Mouse (Mus musculus): ENCODE data around the gene Fam219b.

Gene Fam219b

DNA sequence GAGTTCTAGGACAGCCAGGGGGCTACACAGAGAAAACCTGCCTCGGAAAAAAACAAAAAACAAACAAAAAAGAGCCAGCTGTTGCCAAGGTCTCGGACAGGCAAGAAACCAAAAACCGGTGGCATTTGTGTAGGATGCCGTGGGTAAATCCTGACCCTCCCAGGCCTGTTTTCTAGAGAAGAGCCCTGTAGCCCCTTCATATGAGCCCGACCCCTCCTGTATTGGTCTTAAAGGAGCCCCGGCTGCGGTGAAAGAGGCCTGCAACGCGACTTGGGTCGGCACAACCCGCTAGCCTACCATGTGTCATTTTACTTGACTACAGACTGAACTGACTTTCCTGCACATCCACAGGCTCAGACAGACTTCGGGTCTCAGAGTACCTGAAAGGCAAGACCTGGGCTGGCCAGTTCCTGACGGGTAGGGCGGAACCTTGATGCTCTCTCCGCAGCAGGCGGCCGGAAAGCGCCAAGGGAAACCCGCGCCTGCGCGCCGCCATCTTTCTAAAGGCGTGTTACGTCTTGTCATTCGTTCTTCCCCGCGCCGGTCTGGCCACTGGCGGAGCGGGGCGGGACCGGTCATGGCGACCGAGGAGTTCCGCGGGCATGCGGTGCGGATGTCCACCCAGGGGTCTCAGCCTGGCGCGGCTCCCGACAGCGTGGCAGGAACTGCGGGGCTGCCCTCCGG is at the start of gene Fam219b:
TSS of gene Fam219b (plus strand) at position 485 of the 684 bp plus-strand sequence.
- peak; percentile 92 for DNase-seq (ENCODE audit: low spot score in 2 of 2)

DNA sequence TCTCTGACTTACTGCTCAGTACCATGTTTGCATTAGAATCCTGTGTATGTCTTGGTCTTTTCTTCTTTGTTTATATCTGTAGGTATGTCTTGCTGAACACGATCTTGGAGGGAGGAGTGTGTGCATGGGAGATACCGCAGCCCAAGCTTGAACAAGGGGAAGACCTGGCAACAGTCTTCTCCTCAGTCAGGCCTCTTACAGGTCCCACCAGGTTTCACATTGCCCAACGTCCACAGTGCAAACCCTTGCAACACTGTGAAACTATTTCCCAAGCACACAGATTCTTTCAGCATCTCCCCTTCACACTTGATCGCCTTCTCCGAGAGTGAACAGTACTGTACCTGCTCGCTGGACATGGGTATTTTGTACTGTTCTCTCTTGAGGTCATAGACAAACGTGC is 49.5 kb upstream of the Fam219b start:
- DNase-seq (ENCODE audit: low spot score in 2 of 2), result no peak

DNA sequence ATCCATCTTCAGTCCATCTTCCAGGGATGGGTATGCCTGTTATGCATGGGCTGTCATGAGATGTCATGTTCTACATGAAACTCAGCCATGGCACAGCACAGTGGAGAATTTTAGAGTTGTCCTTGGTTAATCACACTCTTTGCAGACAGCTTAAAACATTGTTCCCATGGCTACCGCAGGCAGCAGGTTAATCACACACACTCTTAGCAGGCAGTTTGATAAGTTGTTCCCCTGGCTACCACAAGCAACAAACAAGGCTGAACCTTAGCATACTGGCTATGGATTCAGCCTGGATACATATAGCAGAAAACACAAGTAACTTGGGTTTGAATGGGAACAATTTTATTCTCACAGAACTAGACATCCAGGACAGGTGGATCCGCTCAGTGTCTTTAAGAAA is 43.8 kb upstream of the Fam219b start:
- no peak for DNase-seq (ENCODE audit: low spot score in 2 of 2)

DNA sequence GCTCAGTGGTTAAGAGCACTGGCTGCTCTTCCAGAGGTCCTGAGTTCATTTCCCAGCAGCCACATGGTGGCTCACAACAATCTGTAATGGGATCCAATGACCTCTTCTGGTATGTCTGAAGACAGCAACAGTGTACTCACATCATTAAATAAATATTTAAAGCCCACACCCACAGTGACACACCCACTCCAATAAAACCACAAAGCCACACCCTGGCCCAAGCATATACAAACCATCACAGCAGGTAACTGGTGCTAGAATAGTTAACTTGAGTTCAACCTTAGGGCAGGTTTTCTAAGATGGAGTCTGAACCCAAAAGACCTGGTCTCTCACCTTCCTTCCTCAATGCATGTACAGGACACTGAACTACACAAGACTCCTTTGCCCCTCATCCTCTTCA is 42.4 kb upstream of the Fam219b start:
- DNase-seq (ENCODE audit: low spot score in 2 of 2), result no peak

DNA sequence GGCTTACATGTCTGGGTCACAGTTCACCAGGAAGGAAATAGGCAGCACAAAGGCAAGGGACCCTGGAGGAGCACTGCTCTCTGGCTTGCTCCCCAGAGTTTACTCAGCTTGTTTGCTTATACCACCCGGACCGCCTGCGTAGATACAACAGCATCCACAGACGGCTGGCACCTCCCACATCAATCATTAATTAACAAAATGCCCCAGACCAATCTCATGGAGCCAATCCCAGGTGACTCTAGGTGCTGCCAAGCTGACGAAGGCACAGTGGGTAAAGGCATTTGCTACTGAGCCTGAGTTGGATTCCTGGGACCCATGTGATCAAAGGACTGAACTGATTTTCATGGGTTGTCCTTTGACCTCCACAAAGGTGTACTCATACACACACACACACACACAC is 40.1 kb upstream of the Fam219b start:
- no peak for DNase-seq (ENCODE audit: low spot score in 2 of 2)

DNA sequence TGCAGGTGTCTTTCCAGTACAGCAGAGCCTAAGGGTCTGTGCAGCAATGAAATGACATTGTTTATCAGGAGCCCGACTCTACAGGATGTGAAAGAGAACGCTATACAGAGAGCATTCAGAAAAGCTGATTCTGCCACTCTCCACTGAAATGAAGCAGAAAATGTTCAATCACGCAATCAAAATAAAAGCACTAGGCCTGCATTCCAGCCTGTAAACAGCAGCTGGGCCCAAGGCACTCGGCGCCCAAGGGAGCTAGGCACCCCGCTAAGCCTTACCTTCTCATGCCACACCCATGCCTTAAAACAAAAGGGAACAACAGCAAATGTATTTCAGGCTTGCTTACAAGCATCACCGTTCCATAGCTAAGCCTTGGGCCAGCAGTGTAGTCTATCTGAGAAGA is 38.8 kb upstream of the Fam219b start:
- DNase-seq (ENCODE audit: low spot score in 2 of 2), result no peak

DNA sequence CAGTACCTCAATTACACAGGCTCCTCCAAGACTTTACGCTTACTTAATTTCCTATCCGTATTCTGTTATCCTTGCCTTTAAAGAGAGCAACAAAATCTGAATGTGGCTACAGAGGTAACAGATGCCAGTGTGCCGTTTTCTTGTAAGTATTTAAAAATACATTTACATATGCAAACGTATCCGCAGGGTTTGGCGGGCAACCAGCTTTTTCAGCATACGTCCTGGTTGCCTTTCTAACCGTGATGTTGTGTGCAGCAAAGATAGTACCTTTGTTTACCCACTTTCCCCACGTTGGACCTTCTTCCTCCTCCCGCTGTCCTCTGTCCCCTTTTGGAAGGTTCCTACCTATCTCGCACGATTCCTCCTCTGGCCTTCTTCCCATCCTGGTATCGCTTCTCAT is 35.9 kb upstream of the Fam219b start:
- peak; percentile 49 to 59 for DNase-seq (ENCODE audit: low spot score in 2 of 2)

DNA sequence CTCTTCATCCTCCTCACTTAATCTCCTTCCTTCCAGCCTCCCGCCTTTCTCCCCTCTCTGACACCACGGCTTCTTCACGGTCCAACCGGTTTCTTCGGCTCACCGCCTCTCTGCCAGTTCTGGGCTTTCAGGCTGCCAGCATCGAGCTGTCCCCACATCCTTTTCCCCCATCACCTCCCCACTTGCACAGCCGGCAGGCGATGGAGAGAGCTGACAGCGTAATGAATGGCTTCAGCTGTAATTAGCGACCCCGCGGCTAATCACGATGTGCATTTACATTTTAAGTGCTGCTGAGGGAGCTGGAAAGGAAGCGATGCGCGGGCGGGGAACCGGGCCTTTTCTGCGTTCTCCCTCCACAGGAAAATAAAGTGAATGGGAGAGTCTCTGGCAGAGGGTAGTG is 35.5 kb upstream of the Fam219b start:
- peak; percentile 54 to 61 for DNase-seq (ENCODE audit: low spot score in 2 of 2)

DNA sequence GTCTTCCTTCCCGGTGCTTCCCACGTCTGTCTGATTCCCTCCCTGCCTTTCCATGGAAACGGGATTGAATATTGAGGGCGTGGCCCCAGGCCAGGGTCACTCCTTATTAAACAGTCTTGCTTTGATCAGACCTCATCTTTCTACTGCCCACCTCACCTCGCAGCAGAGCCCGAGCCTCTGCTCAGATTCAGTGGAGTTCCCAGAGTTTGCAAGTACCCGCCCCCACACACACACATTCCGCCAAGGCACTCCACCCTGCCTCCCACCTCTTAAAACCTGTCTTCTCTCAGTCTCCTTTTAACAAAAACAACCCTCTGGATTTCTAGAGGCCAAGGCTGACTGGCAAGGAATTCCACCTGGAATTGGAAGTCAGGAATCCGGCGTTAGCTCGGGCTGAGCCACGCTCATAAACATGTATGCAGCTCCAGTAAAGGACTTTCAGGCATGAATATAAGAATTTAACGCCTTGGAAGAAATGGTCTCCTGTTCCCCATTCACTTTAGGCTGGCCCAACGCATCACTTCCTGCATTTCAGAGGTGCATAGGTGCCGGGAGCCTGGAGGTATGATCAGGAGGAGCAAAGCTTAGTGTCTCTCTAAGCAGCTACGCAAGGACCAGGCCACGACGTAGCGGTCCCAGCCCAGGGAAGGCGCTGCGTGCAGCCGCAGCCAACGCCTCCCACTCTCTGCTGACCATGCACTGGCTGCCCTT is 34.3 kb upstream of the Fam219b start:
- DNase-seq (ENCODE audit: low spot score in 2 of 2), result peak; percentile 48 to 50

DNA sequence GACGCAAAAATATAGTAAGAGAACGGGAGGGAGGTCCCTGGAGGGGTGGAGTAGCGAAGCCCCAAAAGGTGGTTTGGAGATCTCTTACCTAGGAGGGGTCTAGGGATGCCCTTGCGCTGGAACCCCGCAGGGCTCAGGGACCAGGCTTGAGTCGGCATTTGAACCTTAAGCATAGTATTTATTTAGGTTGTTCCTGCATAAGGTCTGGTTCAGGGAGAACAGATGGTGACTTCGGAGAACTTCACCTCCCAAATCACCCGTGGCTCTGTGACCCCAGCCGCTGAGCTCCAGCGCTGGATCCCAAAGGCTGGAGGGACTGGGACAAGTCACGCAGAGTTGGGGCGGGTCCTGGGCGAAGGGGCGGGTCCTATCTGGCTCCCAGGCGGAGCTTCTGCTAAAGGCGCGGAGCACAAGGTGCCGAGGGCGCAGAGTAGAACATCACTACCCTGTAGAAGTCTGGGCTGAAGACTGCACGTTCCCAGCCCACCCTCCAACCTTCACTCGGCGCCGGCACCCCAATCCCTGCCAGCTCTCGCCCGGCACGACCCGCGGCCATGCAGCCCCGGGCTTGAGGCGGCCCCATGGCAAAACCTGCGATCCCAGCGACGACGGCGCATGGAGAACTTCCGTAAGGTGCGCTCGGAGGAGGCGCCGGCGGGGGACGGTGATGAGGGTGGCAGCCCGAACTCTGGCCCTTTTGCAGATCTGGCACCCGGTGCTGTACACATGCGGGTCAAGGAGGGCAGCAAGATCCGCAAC is 33.5 kb upstream of the Fam219b start, which contains the start of gene Rpp25:
TSS of gene Rpp25 (plus strand) at position 405 of the 759 bp plus-strand sequence.
- DNase-seq (ENCODE audit: low spot score in 2 of 2), result peak; percentile 38 to 55

DNA sequence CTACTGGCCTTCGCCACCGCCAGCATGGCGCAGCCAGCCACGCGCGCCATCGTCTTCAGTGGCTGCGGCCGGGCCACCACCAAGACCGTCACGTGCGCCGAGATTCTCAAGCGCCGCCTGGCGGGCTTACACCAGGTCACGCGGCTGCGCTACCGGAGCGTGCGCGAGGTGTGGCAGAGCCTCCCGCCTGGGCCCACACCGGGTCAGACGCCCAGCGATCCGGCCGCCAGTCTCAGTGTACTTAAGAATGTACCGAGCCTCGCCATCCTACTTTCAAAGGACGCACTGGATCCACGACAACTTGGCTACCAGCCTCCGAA is 33.0 kb upstream of the Fam219b start:
- DNase-seq (ENCODE audit: low spot score in 2 of 2), result peak; percentile 53 to 55

DNA sequence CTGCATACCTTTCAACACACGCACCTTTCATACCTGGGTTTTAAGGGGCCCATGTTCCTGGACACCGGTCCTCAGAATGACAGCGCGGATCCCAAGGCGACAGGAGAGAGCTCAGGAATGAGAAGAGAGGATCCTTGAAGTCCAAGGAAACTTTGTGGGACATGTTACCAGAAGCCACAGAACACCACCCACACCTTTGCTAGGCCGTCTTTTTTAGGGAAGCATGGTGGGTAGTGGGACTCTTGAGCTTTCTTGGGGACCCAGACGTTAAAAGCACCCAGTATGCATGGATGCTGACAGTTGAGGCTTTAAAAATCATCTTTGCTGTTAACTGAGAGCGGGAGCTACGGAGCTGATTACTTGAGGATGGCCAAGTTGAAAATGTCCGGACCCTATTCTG is 32.4 kb upstream of the Fam219b start:
- DNase-seq (ENCODE audit: low spot score in 2 of 2), result no peak

DNA sequence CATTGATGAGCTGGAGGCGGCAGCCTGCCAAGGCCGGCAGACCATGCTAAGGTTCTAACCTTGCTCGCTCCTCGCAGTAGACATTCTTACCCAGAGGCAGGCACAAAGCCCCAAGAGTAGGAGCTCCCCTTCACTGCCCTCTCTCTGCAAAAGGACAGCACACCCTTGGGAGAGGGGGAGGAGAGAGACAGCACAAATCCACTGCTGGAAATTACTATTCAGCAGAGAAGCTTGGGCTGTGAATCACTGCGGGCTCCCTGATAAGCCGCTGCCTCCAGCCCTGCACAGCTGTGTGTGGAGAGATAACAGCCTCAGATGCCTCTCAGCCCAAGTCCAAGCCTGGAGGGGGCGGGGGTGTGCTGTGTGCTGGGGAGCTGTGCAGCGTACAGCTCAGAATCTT is 31.6 kb upstream of the Fam219b start:
- peak; percentile 62 for DNase-seq (ENCODE audit: low spot score in 2 of 2)

DNA sequence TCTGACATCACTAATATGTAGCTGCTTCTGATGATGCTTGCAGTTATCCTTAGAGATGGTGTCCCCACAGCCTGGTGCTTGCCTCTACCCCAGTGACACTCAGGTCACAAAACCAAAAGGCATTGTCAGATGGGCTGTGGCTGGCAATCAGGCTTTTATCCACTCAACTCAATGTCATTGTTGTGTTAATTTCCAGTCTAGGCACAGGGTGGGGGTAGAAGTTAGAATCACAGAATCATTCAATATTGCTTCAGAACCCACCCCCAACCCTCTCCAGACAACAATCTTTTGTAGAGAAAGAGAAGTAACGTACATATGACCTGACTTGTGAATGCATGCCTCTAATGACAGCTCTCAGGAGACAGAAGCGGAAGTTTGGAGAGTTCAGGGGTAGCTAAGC is 26.8 kb upstream of the Fam219b start:
- DNase-seq (ENCODE audit: low spot score in 2 of 2), result no peak

DNA sequence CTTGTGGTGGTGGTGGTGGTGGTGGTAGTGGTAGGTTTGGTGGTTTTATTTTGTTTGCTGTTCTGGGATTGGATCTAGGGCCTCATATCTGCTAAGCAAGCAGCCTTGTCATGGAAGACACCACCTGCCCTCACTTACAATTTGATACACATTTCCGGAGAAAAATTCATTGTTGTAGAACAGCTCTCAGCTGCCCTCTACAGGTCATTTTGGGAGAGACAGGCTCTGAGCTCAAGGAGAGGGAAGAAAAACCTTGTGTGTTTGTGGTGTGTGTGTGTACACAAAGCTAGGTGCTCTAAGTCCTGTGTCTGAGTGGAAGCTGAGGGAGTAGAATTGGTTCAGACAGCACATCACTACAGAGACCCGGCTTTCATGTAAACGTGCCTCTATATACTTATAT is 20.2 kb upstream of the Fam219b start:
- peak; percentile 73 to 77 for DNase-seq (ENCODE audit: low spot score in 2 of 2)

DNA sequence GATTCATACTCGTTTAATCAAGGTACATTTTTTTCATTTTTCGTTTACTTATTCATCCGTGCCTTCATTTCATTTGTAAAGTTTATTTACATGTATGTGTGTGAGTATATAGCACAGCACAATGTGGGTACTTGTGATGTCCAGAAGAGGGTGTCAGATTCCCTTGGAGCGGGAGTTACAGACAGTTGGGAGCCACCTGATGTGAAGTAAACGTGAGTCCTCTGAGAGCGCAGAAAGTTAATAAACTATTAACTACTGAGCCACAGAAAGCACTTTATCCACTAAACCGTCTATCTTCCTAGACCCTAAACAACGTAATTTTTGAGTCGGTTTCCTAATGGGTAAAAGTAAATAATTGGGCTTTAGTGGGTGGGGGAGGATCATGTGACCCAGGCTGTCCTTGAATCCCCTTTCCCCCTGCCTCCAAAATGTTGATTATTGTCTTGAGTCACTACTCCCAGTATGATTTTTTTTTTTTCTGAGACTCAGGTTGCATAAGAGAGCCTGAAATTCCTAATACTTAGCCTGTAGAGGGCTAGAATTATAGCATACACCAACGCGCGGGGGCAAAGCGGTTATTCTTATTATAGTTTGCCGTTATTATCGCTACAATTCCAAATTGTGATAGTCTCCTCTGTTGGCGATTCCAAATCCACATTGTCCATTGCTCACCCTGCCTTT is 16.8 kb upstream of the Fam219b start:
- DNase-seq (ENCODE audit: low spot score in 2 of 2), result no peak

DNA sequence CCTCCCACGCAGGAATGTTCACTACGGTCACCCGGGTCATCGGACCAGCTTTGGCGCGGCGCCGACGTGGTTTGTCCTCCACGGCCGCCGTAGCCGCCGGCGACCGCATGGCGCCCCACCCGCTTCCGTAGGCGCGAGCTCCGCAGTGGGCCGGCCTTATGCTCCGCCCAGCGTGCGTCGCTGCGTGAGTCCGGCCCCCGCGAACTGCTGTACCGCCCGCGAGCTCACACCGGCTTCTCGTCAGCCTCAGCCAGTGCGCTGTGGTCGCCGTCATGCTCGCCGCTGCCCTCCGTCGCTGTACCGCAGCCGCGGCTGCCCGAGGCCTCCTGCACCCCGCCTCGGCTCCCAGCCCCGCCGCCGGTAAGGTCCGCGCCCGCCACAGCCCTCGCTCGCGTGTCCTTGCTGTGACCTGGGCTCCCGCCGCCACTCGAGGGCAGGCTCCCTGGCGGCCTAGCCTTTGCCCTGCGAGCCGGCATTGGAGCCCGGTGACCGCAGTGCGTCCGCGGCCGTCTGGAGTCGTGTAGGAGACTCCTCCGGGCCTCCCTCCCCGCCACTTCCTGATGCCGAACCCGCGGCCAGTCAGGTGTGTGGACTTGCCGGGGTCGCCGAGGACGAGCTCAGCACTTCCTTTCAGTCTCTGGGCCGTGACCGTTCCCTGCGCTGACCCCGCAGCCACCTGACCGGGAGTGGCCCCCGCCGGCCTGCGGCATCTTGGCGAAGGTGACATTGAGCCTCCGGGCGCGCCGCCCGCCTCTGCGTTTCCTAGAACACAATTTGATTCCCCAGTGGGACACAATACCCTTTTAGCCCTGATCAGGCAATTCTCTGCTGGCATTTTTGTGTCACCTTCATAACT is 16.0 kb upstream of the Fam219b start, which contains the start of gene Cox5a:
TSS of gene Cox5a (plus strand) at position 219 of the 856 bp plus-strand sequence.
- DNase-seq (ENCODE audit: low spot score in 2 of 2), result peak; percentile 92 to 94

DNA sequence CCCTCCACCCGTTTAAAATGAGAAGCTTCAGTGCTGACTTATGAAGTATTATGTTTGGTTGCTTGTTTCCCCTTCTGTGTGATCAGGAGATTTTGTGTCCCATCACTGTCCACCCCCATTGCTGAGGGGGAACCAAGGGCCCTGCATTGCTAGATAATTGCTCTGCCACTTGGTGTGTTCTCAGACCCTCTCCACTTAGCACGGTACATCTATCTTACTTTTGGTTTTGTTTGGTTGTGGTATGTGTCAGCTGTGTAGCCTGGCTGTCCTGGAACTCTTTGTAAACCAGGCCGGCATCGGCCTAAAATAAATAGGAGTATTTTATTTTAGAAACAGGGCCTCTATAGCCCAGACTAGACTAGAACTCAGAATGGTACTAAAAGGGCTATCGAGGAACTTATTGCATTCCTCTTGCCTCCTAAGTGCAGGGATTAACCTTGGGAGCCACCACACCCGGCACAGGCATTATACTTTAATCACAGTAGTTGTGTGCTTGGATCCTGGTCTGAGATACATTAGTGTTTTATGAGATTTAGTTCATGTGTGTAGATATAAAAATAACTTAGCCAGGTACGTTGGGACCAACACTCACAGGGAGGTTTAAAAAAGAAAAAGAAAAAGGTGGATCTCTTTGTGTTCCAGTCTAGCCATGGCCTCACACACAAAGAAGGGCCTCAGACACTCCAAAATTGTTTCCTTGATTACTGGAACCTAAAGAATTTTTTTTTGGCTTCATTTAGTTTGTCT is 15.0 kb upstream of the Fam219b start:
- DNase-seq (ENCODE audit: low spot score in 2 of 2), result no peak

DNA sequence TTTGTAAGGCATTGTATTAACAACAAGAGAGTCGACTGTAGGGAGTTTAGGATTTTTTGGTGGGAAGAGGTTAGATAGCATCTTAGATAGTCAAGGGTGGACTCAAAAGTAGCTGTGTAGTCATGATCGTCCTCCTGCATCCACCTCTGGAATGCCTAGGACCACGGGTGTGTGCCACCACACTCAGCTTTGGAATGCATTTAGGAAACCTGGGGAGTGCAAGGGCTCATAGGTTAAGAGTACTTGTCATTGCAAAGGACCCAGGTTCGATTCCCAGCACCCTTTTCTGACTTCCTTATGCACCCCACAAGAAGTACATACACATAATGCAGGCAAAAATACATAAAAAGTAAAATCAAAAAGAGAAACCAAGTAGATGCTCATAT is 14.5 kb upstream of the Fam219b start:
- no peak for DNase-seq (ENCODE audit: low spot score in 2 of 2)

DNA sequence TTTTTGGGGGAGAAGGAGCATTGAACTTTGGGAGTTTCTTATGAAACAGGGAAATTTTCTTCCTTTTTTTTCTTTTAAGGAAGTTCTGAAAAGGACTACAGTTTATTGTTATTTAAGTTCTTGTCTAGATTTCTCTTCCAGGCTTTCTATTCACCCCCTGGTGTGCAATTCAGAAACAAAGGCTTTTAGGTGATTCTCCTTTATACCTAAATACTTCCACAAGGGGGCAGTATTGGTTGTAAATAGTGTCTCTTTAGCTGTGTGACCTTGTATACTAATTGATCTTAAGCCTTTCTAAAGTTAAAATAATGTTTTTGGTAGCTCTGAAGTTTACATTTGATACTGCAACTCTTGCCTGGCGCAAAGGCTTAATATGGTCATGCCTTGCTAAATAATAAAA is 13.6 kb upstream of the Fam219b start:
- no peak for DNase-seq (ENCODE audit: low spot score in 2 of 2)

DNA sequence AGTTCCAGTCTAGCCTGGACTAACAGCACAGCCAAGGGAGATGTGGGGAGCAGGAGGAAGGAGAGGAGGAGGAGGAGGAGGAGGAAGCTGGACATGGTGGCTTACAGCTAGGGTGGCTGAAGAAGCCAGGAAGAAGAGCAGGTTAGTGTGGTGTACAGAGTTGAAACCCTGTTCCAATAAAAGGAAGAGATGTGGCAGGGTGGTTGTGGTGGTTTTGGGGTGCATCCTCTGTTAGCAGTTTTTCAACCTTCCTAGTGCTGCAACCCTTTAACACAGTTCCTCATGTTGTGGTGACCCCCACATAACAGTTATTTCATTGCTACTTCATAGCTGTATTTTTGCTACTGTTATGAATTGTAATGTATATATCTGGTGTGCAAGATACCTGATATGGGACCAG is 12.9 kb upstream of the Fam219b start:
- DNase-seq (ENCODE audit: low spot score in 2 of 2), result no peak

Measured in right cerebral cortex, adult 2 months (tissue).